ENCODE assay signal across 10 mouse cellular contexts in the genomic region with DNA sequence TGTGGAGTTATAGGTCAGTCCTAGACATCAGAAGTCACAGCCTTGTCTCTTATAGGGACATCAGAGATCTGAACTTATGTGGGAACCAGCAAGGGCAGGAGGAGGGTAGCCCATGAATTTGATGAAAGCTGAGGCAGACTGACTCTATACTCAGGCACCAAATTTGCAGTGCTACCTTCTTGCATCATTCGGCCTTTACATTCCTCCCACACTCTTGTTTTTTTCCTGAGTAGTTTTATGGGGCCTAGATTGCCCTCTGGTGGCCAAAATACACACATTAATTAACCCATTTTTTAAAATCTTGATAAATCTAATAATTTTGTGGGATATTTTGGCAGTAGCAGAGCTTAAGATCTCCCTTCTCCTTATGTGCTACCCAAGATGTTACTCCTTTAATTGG.
DNase-seq lines count a peak whose midpoint lies in the region; ATAC-seq and TF ChIP-seq lines count a peak whose summit lies in the region.
"Had no signal": no experiment of that assay in that cellular context is flagged by ENCODE, and none has a peak within 500 bp of the region (broad histone marks: within the 10 kb centered on the region; RNA-seq: fewer than 3 reads in every experiment).

No protein-coding gene starts in this region.

- H3K36me3 ChIP-seq in heart, adult 2 months (ENCODE audit: control insufficient read depth, insufficient read depth, low read length), result no peaks in the 10 kb centered on the region
- H3K36me3 ChIP-seq in midbrain, embryonic 14.5 days (ENCODE audit: control insufficient read depth, insufficient read depth, low read length), result 0 out of 2 replicates have a peak, but pooled peaks cover 3% of the 10 kb centered on the region
- no peaks in the 10 kb centered on the region for H3K36me3 ChIP-seq in midbrain, embryonic 15.5 days (replicated peaks)
- no peaks in the 10 kb centered on the region for H3K36me3 ChIP-seq in stomach, postnatal 0 days (ENCODE audit: control insufficient read depth, insufficient read depth, low read length)
- H3K36me3 ChIP-seq: G1E had no signal

- H3K4me2 ChIP-seq in midbrain, embryonic 14.5 days (ENCODE audit: low read length), result no peak overlapping the region
- no peak overlapping the region for H3K4me2 ChIP-seq in midbrain, embryonic 15.5 days
- H3K4me2 ChIP-seq in stomach, postnatal 0 days (replicated peaks; ENCODE audit: low read depth), result no peak overlapping the region
- H3K4me2 ChIP-seq: hindbrain, embryonic 15.5 days had no signal

- no peaks in the 10 kb centered on the region for H3K4me1 ChIP-seq in heart, adult 2 months (ENCODE audit: control insufficient read depth, insufficient read depth, low read length)
- H3K4me1 ChIP-seq in midbrain, embryonic 14.5 days (ENCODE audit: control insufficient read depth, insufficient read depth, low read length), result no peaks in the 10 kb centered on the region
- H3K4me1 ChIP-seq in midbrain, embryonic 15.5 days, result no peaks in the 10 kb centered on the region
- no peaks in the 10 kb centered on the region for H3K4me1 ChIP-seq in stomach, postnatal 0 days (replicated peaks; ENCODE audit: control insufficient read depth, insufficient read depth)
- H3K4me1 ChIP-seq: hindbrain, embryonic 15.5 days had no signal

- peak; percentile 65 for TF ChIP-seq CTCF in heart, adult 2 months (IDR thresholded peaks at IDR 0.05)
- TF ChIP-seq CTCF in stomach, postnatal 0 days (IDR thresholded peaks at IDR 0.05; ENCODE audit: low read depth), result peak; percentile 75

- TF ChIP-seq EP300 in heart, adult 2 months (IDR thresholded peaks at IDR 0.05; ENCODE audit: insufficient read depth, low read depth, low read length), result no peak
- no peak for TF ChIP-seq EP300 in stomach, postnatal 0 days (optimal IDR thresholded peaks at IDR 0.05)

- H3K27ac ChIP-seq in heart, adult 2 months, result no peak overlapping the region
- H3K27ac ChIP-seq in midbrain, embryonic 14.5 days (replicated peaks; ENCODE audit: low read depth, low read length), result no peak overlapping the region
- H3K27ac ChIP-seq in midbrain, embryonic 15.5 days, result no peak overlapping the region
- H3K27ac ChIP-seq in stomach, postnatal 0 days (replicated peaks), result no peak overlapping the region
- H3K27ac ChIP-seq: hindbrain, embryonic 15.5 days had no signal

- DNase-seq in heart, adult 2 months, result no peak
- no peak for DNase-seq in heart, postnatal 4 days
- DNase-seq in midbrain, embryonic 14.5 days, result peak; percentile 67
- DNase-seq in cerebellum, postnatal 10 days, result peak; percentile 56 to 64
- DNase-seq in stomach, postnatal 0 days (ENCODE audit: low spot score), result no peak
- no peak for DNase-seq in urinary bladder, adult 2 months (ENCODE audit: low spot score)
- DNase-seq in right cerebral cortex, postnatal 25 days, result no peak

- WGBS in heart, adult 2 months, result 34% methylated on average over 1 of the region's 1 CpGs
- WGBS in midbrain, embryonic 14.5 days, result 50% methylated on average over 1 of the region's 1 CpGs
- WGBS in midbrain, embryonic 15.5 days, result 59% methylated on average over 1 of the region's 1 CpGs
- WGBS in stomach, postnatal 0 days, result 60% methylated on average over 1 of the region's 1 CpGs

- no peak for ATAC-seq in midbrain, embryonic 14.5 days (ENCODE audit: low FRiP score, low TSS enrichment)
- ATAC-seq in midbrain, embryonic 15.5 days (replicated peaks), result no peak
- ATAC-seq in stomach, postnatal 0 days (ENCODE audit: low FRiP score, low TSS enrichment), result no peak

- H3K79me2 ChIP-seq in heart, adult 2 months (replicated peaks; ENCODE audit: control insufficient read depth, insufficient read depth, low read length), result no peaks in the 10 kb centered on the region

- TF ChIP-seq POLR2A in heart, adult 2 months (IDR thresholded peaks at IDR 0.05; ENCODE audit: insufficient read depth, low read depth, low read length), result no peak

- H3K9ac ChIP-seq in heart, adult 2 months (ENCODE audit: low read depth, low read length), result no peak overlapping the region
- no peak overlapping the region for H3K9ac ChIP-seq in midbrain, embryonic 14.5 days (replicated peaks; ENCODE audit: low read length)
- no peak overlapping the region for H3K9ac ChIP-seq in midbrain, embryonic 15.5 days
- H3K9ac ChIP-seq in stomach, postnatal 0 days (ENCODE audit: low read length), result no peak overlapping the region
- H3K9ac ChIP-seq: hindbrain, embryonic 15.5 days had no signal

- no peaks in the 10 kb centered on the region for H3K9me3 ChIP-seq in midbrain, embryonic 14.5 days (ENCODE audit: control insufficient read depth, low read length)
- no peaks in the 10 kb centered on the region for H3K9me3 ChIP-seq in midbrain, embryonic 15.5 days
- H3K9me3 ChIP-seq in stomach, postnatal 0 days (ENCODE audit: control insufficient read depth, low read length), result no peaks in the 10 kb centered on the region
- H3K9me3 ChIP-seq: hindbrain, embryonic 15.5 days had no signal

- intact Hi-C loops in heart, adult 2 months (cut with DNase I), result loop anchor here (2.0 to 5.0 kb wide), 2 partner anchors 184 to 229 kb away; partner anchors contain the start of gene Sh3gl2

- no peaks in the 10 kb centered on the region for H3K27me3 ChIP-seq in heart, adult 2 months (ENCODE audit: control insufficient read depth, insufficient read depth, low read length)
- no peaks in the 10 kb centered on the region for H3K27me3 ChIP-seq in midbrain, embryonic 14.5 days (ENCODE audit: control insufficient read depth, insufficient read depth, low read length)
- no peaks in the 10 kb centered on the region for H3K27me3 ChIP-seq in midbrain, embryonic 15.5 days (replicated peaks)
- H3K27me3 ChIP-seq in stomach, postnatal 0 days (ENCODE audit: control insufficient read depth, insufficient read depth, low read length), result no peaks in the 10 kb centered on the region
- H3K27me3 ChIP-seq: hindbrain, embryonic 15.5 days had no signal

- no peak overlapping the region for H3K4me3 ChIP-seq in heart, adult 2 months
- H3K4me3 ChIP-seq in midbrain, embryonic 14.5 days (replicated peaks; ENCODE audit: low read depth, low read length), result no peak overlapping the region
- H3K4me3 ChIP-seq in midbrain, embryonic 15.5 days, result no peak overlapping the region
- no peak overlapping the region for H3K4me3 ChIP-seq in stomach, postnatal 0 days (ENCODE audit: low read depth, low read length)
- H3K4me3 ChIP-seq: hindbrain, embryonic 15.5 days had no signal

Comparison
In these comparisons a context has a peak if more than half of its experiments do, and no peak if none do; other contexts are left out.
1. DNase-seq: peak in midbrain, embryonic 14.5 days (single experiment) and cerebellum, postnatal 10 days (2 of 2); none in heart, adult 2 months (0 of 2), heart, postnatal 4 days (single experiment), stomach, postnatal 0 days (single experiment), urinary bladder, adult 2 months (single experiment) and right cerebral cortex, postnatal 25 days (single experiment).